ENCODE assay signal across 19 mouse cellular contexts in the genomic region with DNA sequence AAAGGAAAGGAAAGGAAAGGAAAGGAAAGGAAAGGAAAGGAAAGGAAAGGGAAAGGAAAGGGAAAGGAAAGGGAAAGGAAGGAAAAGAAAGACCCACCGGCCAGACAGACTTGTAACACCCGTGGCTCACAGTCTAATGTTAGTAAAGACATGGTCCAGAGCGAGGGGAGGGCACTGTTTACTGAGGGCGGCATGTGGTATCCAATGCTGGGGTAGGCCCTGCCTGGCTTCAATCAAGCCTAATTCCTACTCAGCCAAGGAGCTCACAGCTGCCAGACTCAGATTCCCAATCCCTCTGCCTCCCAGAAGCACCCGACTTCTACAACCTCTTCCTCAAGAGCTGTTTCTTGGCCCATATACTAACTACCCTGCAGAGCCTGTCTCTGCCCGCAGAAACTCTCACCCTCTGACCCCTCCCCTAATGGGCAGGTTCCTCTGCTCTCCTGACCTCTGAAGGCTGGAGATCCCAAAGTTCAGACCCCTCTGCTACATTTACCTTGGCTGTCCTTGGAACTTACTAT. TPM values are rescaled to one million over a fixed set of nuclear protein-coding genes. Genes with fewer than 3 reads are reported as not detected.
DNase-seq lines count a peak whose midpoint lies in the region; ATAC-seq and TF ChIP-seq lines count a peak whose summit lies in the region.
"Had no signal": no experiment of that assay in that cellular context is flagged by ENCODE, and none has a peak within 500 bp of the region (broad histone marks: within the 10 kb centered on the region; RNA-seq: fewer than 3 reads in every experiment).

No protein-coding gene starts in this region.

- H3K27ac ChIP-seq in embryonic facial prominence, embryonic 11.5 days (replicated peaks; ENCODE audit: low read depth, low read length), result no peak overlapping the region
- no peak overlapping the region for H3K27ac ChIP-seq in embryonic facial prominence, embryonic 10.5 days (replicated peaks)
- peak overlapping the region; percentile 28; the same call in 1 of the 2 replicates for H3K27ac ChIP-seq in lung, postnatal 0 days (ENCODE audit: low read length)
- peak overlapping the region; percentile 61 for H3K27ac ChIP-seq in liver, embryonic 13.5 days
- H3K27ac ChIP-seq: heart, embryonic 13.5 days had no signal

- no peak for TF ChIP-seq EP300 in lung, postnatal 0 days (IDR thresholded peaks at IDR 0.05)

- H3K27me3 ChIP-seq in embryonic facial prominence, embryonic 11.5 days (ENCODE audit: control insufficient read depth, insufficient read depth, low read length), result no peaks in the 10 kb centered on the region
- H3K27me3 ChIP-seq in embryonic facial prominence, embryonic 10.5 days (replicated peaks; ENCODE audit: low read depth, poor library complexity, severe bottlenecking), result no peaks in the 10 kb centered on the region
- no peaks in the 10 kb centered on the region for H3K27me3 ChIP-seq in lung, postnatal 0 days (replicated peaks; ENCODE audit: insufficient read depth, low read length)
- H3K27me3 ChIP-seq in liver, embryonic 13.5 days, result no peaks in the 10 kb centered on the region
- H3K27me3 ChIP-seq: heart, embryonic 13.5 days had no signal

- 55% methylated on average over 6 of the region's 6 CpGs for WGBS in embryonic facial prominence, embryonic 11.5 days
- 67% methylated on average over 6 of the region's 6 CpGs for WGBS in embryonic facial prominence, embryonic 10.5 days
- WGBS in lung, postnatal 0 days, result 40% methylated on average over 6 of the region's 6 CpGs
- WGBS in liver, embryonic 13.5 days (ENCODE audit: insufficient replicate concordance), result 60% methylated on average over 6 of the region's 6 CpGs

- ATAC-seq in embryonic facial prominence, embryonic 11.5 days (replicated peaks; ENCODE audit: insufficient number of reproducible peaks, low FRiP score, low TSS enrichment, low read depth), result no peak
- no peak for ATAC-seq in lung, postnatal 0 days
- 0 out of 2 replicates have a peak, but pooled peaks have one; percentile 19 for ATAC-seq in liver, embryonic 13.5 days (ENCODE audit: low read depth)
- ATAC-seq in frontal cortex, adult (ENCODE audit: low TSS enrichment), result no peak
- ATAC-seq: forebrain, embryonic 14.5 days had no signal

- H3K9ac ChIP-seq in embryonic facial prominence, embryonic 11.5 days (replicated peaks; ENCODE audit: low read length), result no peak overlapping the region
- H3K9ac ChIP-seq in lung, postnatal 0 days (replicated peaks; ENCODE audit: low read depth), result no peak overlapping the region
- H3K9ac ChIP-seq in liver, embryonic 13.5 days, result no peak overlapping the region
- H3K9ac ChIP-seq: heart, embryonic 13.5 days had no signal

- H3K9me3 ChIP-seq in embryonic facial prominence, embryonic 11.5 days (replicated peaks; ENCODE audit: control insufficient read depth, low read length), result no peaks in the 10 kb centered on the region
- no peaks in the 10 kb centered on the region for H3K9me3 ChIP-seq in embryonic facial prominence, embryonic 10.5 days
- H3K9me3 ChIP-seq in lung, postnatal 0 days (ENCODE audit: low read length), result no peaks in the 10 kb centered on the region
- no peaks in the 10 kb centered on the region for H3K9me3 ChIP-seq in liver, embryonic 13.5 days (replicated peaks)
- H3K9me3 ChIP-seq: heart, embryonic 13.5 days had no signal

- DNase-seq in embryonic facial prominence, embryonic 11.5 days (ENCODE audit: low spot score), result peak; percentile 49
- DNase-seq in embryonic facial prominence, embryonic 10.5 days (ENCODE audit: low spot score), result no peak
- peak; percentile 53 for DNase-seq in lung, postnatal 0 days (ENCODE audit: low spot score)
- no peak for DNase-seq in lung, adult 18-20 months
- no peak for DNase-seq in liver, embryonic 13.5 days
- peak; percentile 71 for DNase-seq in yolk sac, embryonic 10.5 days (ENCODE audit: low spot score)
- DNase-seq in gastrocnemius, postnatal 10 days, result no peak
- DNase-seq: adrenal gland, postnatal 10 days; cerebellum, adult 9-10 months; gastrocnemius, postnatal 25 days; kidney, adult 18-20 months; lung, postnatal 36 days; midbrain, embryonic 14.5 days; spleen, adult 18-20 months had no signal

- no peak overlapping the region for H3K4me2 ChIP-seq in embryonic facial prominence, embryonic 11.5 days (ENCODE audit: low read depth, low read length)
- H3K4me2 ChIP-seq in lung, postnatal 0 days (replicated peaks; ENCODE audit: low read depth, low read length), result no peak overlapping the region
- H3K4me2 ChIP-seq in liver, embryonic 13.5 days, result no peak overlapping the region
- H3K4me2 ChIP-seq: heart, embryonic 13.5 days had no signal

- H3K36me3 ChIP-seq in embryonic facial prominence, embryonic 11.5 days (replicated peaks; ENCODE audit: control insufficient read depth, insufficient read depth, low read depth, low read length), result no peaks in the 10 kb centered on the region
- H3K36me3 ChIP-seq in embryonic facial prominence, embryonic 10.5 days (replicated peaks), result peaks cover 36% of the 10 kb centered on the region
- H3K36me3 ChIP-seq in lung, postnatal 0 days (ENCODE audit: insufficient read depth, low read length), result no peaks in the 10 kb centered on the region
- peaks cover 8% of the 10 kb centered on the region; the same call in 1 of the 2 replicates for H3K36me3 ChIP-seq in liver, embryonic 13.5 days

- no peak overlapping the region for H3K4me3 ChIP-seq in embryonic facial prominence, embryonic 11.5 days (ENCODE audit: low read depth, low read length)
- no peak overlapping the region for H3K4me3 ChIP-seq in embryonic facial prominence, embryonic 10.5 days
- no peak overlapping the region for H3K4me3 ChIP-seq in lung, postnatal 0 days (ENCODE audit: low read depth, low read length)
- no peak overlapping the region for H3K4me3 ChIP-seq in liver, embryonic 13.5 days (replicated peaks)
- H3K4me3 ChIP-seq: heart, embryonic 13.5 days had no signal

- TF ChIP-seq CTCF in lung, postnatal 0 days (IDR thresholded peaks at IDR 0.05), result no peak

- peaks cover 5% of the 10 kb centered on the region; the same call in 1 of the 2 replicates for H3K4me1 ChIP-seq in embryonic facial prominence, embryonic 11.5 days (ENCODE audit: control insufficient read depth, insufficient read depth, low read length)
- H3K4me1 ChIP-seq in embryonic facial prominence, embryonic 10.5 days, result peaks cover 55% of the 10 kb centered on the region
- peaks cover 35% of the 10 kb centered on the region for H3K4me1 ChIP-seq in lung, postnatal 0 days (ENCODE audit: insufficient read depth, low read depth, low read length)
- H3K4me1 ChIP-seq in liver, embryonic 13.5 days (replicated peaks), result peaks cover 69% of the 10 kb centered on the region

RNA-seq across cellular contexts. Expression of a gene that starts 10.3 kb away (rescaled TPM):
- polyA plus RNA-seq in embryonic facial prominence, embryonic 11.5 days (2014; fragmentation: Nextera tagmentation; extraction: Ambion mirVana), result 36.3 and 36.6 TPM in 2 replicates
- 37.4 and 39.0 TPM in 2 replicates for polyA plus RNA-seq in embryonic facial prominence, embryonic 10.5 days (2016; fragmentation: Nextera tagmentation; extraction: Ambion mirVana)
- 29.3 and 33.4 TPM in 2 replicates for polyA plus RNA-seq in lung, postnatal 0 days (2015; fragmentation: Nextera tagmentation; extraction: Ambion mirVana)
- polyA plus RNA-seq in liver, embryonic 13.5 days (2015; fragmentation: Nextera tagmentation; extraction: Ambion mirVana), result 21.2 and 22.5 TPM in 2 replicates
- 100 to 1,000 TPM; 173 to 178 TPM for total RNA-seq in gastrocnemius, postnatal 10 days (2021)

RNA-seq across cellular contexts. Expression of a gene that starts 18.5 kb away (rescaled TPM):
- 23.7 and 25.2 TPM in 2 replicates for polyA plus RNA-seq in embryonic facial prominence, embryonic 11.5 days (2014; fragmentation: Nextera tagmentation; extraction: Ambion mirVana)
- 29.3 and 30.6 TPM in 2 replicates for polyA plus RNA-seq in embryonic facial prominence, embryonic 10.5 days (2016; fragmentation: Nextera tagmentation; extraction: Ambion mirVana)
- 11.1 and 12.7 TPM in 2 replicates for polyA plus RNA-seq in lung, postnatal 0 days (2015; fragmentation: Nextera tagmentation; extraction: Ambion mirVana)
- 13.9 and 14.2 TPM in 2 replicates for polyA plus RNA-seq in liver, embryonic 13.5 days (2015; fragmentation: Nextera tagmentation; extraction: Ambion mirVana)
- 10 to 100 TPM; 10.0 to 11.4 TPM for total RNA-seq in gastrocnemius, postnatal 10 days (2021)

RNA-seq across cellular contexts. Expression of a gene that starts 41.1 kb away (rescaled TPM):
- polyA plus RNA-seq in embryonic facial prominence, embryonic 11.5 days (2014; fragmentation: Nextera tagmentation; extraction: Ambion mirVana), result not detected in 2 replicates
- 0.05 and 0.11 TPM in 2 replicates for polyA plus RNA-seq in embryonic facial prominence, embryonic 10.5 days (2016; fragmentation: Nextera tagmentation; extraction: Ambion mirVana)
- 0.13 and 0.27 TPM in 2 replicates for polyA plus RNA-seq in lung, postnatal 0 days (2015; fragmentation: Nextera tagmentation; extraction: Ambion mirVana)
- polyA plus RNA-seq in liver, embryonic 13.5 days (2015; fragmentation: Nextera tagmentation; extraction: Ambion mirVana), result 0.13 TPM in 1 of 2 replicates, not detected in the other
- total RNA-seq in gastrocnemius, postnatal 10 days (2021), result not detected
- total RNA-seq: adrenal gland, postnatal 10 days; gastrocnemius, postnatal 25 days; hematopoietic stem cell, adult 5-6 weeks had no signal
- polyA plus RNA-seq: heart, embryonic 13.5 days; midbrain, embryonic 14.5 days; neural tube, embryonic 11.5 days had no signal

RNA-seq across cellular contexts. Expression of a gene that starts 51.1 kb away (rescaled TPM):
- polyA plus RNA-seq in embryonic facial prominence, embryonic 11.5 days (2014; fragmentation: Nextera tagmentation; extraction: Ambion mirVana), result 57.0 and 64.9 TPM in 2 replicates
- polyA plus RNA-seq in embryonic facial prominence, embryonic 10.5 days (2016; fragmentation: Nextera tagmentation; extraction: Ambion mirVana), result 65.6 and 69.4 TPM in 2 replicates
- 102 and 110 TPM in 2 replicates for polyA plus RNA-seq in lung, postnatal 0 days (2015; fragmentation: Nextera tagmentation; extraction: Ambion mirVana)
- polyA plus RNA-seq in liver, embryonic 13.5 days (2015; fragmentation: Nextera tagmentation; extraction: Ambion mirVana), result 119 TPM in 2 replicates
- 10 to 100 TPM; 27.2 to 31.1 TPM for total RNA-seq in gastrocnemius, postnatal 10 days (2021)

Comparison
In these comparisons a context has a peak if more than half of its experiments do, and no peak if none do; other contexts are left out.
1. DNase-seq: peak in embryonic facial prominence, embryonic 11.5 days (single experiment), lung, postnatal 0 days (single experiment) and yolk sac, embryonic 10.5 days (single experiment); none in embryonic facial prominence, embryonic 10.5 days (single experiment), lung, adult 18-20 months (0 of 2), liver, embryonic 13.5 days (single experiment) and gastrocnemius, postnatal 10 days (single experiment).
2. H3K27ac ChIP-seq: peak in lung, postnatal 0 days (single experiment) and liver, embryonic 13.5 days (single experiment); none in embryonic facial prominence, embryonic 11.5 days (single experiment) and embryonic facial prominence, embryonic 10.5 days (single experiment).